Mouse (Mus musculus) hindbrain, embryonic 15.5 days (tissue): ENCODE results near the gene Tent5b. TPM values are rescaled to one million over a fixed set of nuclear protein-coding genes. Genes with fewer than 3 reads are reported as not detected.
"Not testable (repeated sequence)": the region's sequence is repeated elsewhere in the genome, so short reads cannot be mapped to it uniquely, and the experiment has no call there.

Experiments used
- ATAC-seq: fragments of 200-750 bp; cut with Nextera tagmentation; 2 replicates; pipeline ENCODE4 v1.8.0; 2017; ENCODE audit warnings: low read depth, moderate number of reproducible peaks, moderate TSS enrichment; ENCODE audit not compliant: low FRiP score
- H3K27ac ChIP-seq: fragments of 300-500 bp; sonication (generic); replicated peaks from 2 replicates; pipeline ENCODE4 v1.5.1; 2015; ENCODE audit warnings: mild to moderate bottlenecking, inconsistent platforms
- H3K27me3 ChIP-seq: fragments of 300-500 bp; sonication (generic); 2 replicates; pipeline ENCODE4 v1.6.1; 2015; ENCODE audit warnings: control low read depth, inconsistent platforms
- H3K36me3 ChIP-seq: fragments of 300-500 bp; sonication (generic); 2 replicates; pipeline ENCODE4 v1.6.1; 2015; ENCODE audit warnings: control low read depth, inconsistent platforms
- H3K4me1 ChIP-seq: fragments of 300-500 bp; sonication (generic); replicated peaks from 2 replicates; pipeline ENCODE4 v1.6.1; 2015; ENCODE audit warnings: control low read depth, inconsistent platforms
- H3K4me2 ChIP-seq: fragments of 300-500 bp; sonication (generic); 2 replicates; pipeline ENCODE4 v1.6.1; 2015; ENCODE audit warnings: moderate library complexity, mild to moderate bottlenecking, inconsistent platforms
- H3K4me3 ChIP-seq: fragments of 300-500 bp; sonication (generic); 2 replicates; pipeline ENCODE4 v1.5.1; 2015; ENCODE audit warnings: mild to moderate bottlenecking, inconsistent platforms
- H3K9ac ChIP-seq: fragments of 300-500 bp; sonication (generic); 2 replicates; pipeline ENCODE4 v1.6.1; 2015; ENCODE audit warnings: inconsistent platforms
- H3K9me3 ChIP-seq: fragments of 300-500 bp; sonication (generic); 2 replicates; pipeline ENCODE4 v1.6.1; 2016; ENCODE audit warnings: control low read depth, inconsistent platforms
- WGBS: fragments of 180-500 bp; shearing (Covaris S2); methylation state at CpG from one replicate; pipeline ENCODE4 v1.1.7; 2015; 5-methylcytosine and 5-hydroxymethylcytosine counted together
- polyA plus RNA-seq: library from polyadenylated mRNA; unstranded; fragments of >200 nt; fragmentation: Nextera tagmentation; extraction: Ambion mirVana; gene quantifications from 2 replicates; pipeline ENCODE4 v1.2.1, GENCODE M21; 2015

Tent5b gene
- polyA plus RNA-seq, 1 experiment from 2014 or later = 0.49 TPM

DNA sequence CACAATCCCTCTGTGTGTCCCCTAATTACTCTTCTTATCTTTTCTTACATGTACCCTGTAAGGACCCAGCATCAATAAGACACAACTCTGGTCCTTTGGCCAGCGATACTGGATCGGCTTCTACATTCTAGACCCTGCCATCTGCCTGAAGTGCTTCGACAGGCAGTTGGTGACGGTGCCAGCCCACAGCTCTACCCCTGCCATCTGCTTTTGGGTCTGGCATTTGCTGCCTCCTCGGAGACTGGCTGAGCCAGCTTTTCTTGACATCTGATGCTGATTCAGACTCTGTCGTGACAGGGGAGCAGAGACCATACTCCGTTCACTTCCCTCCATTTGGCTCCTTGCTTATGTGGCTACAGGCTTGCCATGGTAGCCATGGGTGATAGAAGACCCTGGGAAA is 29.1 kb downstream of the Tent5b start:
- Histone ChIP-seq H3K27me3 (no peaks in the 10 kb centered on the region), H3K4me2 (no peak overlapping the region), H3K27ac (no peak overlapping the region), H3K9me3 (no peaks in the 10 kb centered on the region), H3K4me3 (no peak overlapping the region), H3K4me1 (no peaks in the 10 kb centered on the region), H3K36me3 (no peaks in the 10 kb centered on the region), H3K9ac (no peak overlapping the region)
- peak; percentile 42; the same call in 1 of the 2 replicates for ATAC-seq
- 68% methylated on average over 7 of the region's 7 CpGs for WGBS

- 76% methylated on average over 5 of the region's 5 CpGs for WGBS
- ATAC-seq = no peak
- H3K4me3 ChIP-seq = no peak overlapping the region
- no peak overlapping the region for H3K27ac ChIP-seq
- no peaks in the 10 kb centered on the region for H3K9me3 ChIP-seq
- H3K27me3 ChIP-seq = no peaks in the 10 kb centered on the region
- H3K36me3 ChIP-seq = no peaks in the 10 kb centered on the region
- no peak overlapping the region for H3K9ac ChIP-seq
- no peak overlapping the region for H3K4me2 ChIP-seq
- H3K4me1 ChIP-seq = no peaks in the 10 kb centered on the region
Measured at GRCm38 (mm10) chr4:133511050-133511449, 31.1 kb downstream of the Tent5b start.

DNA sequence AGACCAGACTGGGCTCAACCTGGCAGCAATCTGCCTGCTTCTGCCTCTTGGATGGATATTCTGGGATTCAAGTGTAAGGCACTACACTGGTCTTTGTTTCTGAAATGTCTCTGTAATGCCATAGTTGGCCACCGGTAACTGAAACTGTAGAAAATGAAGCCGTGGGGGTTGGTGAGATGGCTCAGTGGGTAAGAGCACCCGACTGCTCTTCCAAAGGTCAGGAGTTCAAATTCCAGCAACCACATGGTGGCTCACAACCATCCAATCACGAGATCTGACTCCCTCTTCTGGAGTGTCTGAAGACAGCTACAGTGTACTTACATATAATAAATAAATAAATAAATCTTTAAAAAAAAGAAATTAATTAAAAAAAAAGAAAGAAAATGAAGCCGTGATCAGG is 32.6 kb downstream of the Tent5b start:
- H3K36me3 ChIP-seq, H3K27me3 ChIP-seq, H3K9me3 ChIP-seq, H3K4me3 ChIP-seq, H3K4me1 ChIP-seq, H3K27ac ChIP-seq, ATAC-seq, H3K4me2 ChIP-seq, H3K9ac ChIP-seq: not testable (repeated sequence)
- 41% methylated on average over 5 of the region's 5 CpGs for WGBS

- Histone ChIP-seq H3K9me3 (no peaks in the 10 kb centered on the region), H3K4me3 (no peak overlapping the region), H3K27me3 (peaks cover 11% of the 10 kb centered on the region), H3K9ac (no peak overlapping the region), H3K27ac (no peak overlapping the region), H3K4me1 (no peaks in the 10 kb centered on the region), H3K36me3 (no peaks in the 10 kb centered on the region), H3K4me2 (no peak overlapping the region)
- peak; percentile 66; the same call in 1 of the 2 replicates for ATAC-seq
- WGBS = 11% methylated on average over 8 of the region's 8 CpGs
Measured at GRCm38 (mm10) chr4:133512972-133513371, 33.0 kb downstream of the Tent5b start.

DNA sequence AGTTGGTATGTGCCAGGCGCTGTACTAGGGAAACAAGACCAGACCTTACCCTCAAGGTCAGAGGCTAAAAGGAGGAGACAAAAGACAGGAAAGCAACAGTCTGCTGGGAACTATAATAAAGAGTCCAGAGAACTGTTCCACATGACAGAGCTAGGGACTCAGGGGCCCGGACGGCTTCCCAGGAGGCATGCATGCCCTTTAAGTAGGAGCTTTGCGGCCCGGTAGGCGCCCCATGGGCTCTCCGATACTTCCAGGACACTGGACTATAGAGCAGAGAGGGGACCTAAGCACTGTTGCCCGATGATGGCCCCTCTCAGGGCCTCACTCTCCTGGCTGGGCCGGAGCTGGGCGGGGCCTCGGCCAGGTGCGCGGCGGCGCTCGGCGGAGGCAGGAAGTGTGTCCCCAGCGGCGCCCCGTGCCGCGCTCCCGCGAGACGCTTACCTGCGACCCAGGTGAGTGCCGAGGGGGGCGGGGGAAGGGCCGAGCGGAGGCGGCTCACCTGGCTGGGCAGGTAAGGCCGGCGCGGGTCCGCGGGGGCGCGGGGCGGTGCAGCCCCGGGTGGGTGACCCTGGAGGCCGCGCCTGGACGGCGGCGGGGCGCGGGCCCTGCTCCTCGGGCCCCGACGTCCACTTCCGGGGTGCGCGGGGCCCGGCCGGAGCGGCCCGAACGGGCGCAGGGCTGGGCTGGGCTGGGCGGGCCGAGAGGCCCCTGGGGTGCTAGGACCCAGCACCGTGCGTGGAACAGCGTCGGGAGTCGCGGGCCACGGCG is 38.9 kb downstream of the Tent5b start, which contains the start of gene Kdf1:
Gene Kdf1 (plus strand): TSS at position 363 of the 768 bp plus-strand sequence.
- Histone ChIP-seq H3K4me2 (peak within 1 kb of the TSS; percentile 39), H3K9me3 (no peaks in the 10 kb centered on the region), H3K9ac (no peak within 1 kb of the TSS), H3K27ac (no peak within 1 kb of the TSS), H3K36me3 (no peaks in the 10 kb centered on the region), H3K4me3 (peak within 1 kb of the TSS; percentile 27), H3K27me3 (peaks cover 44% of the 10 kb centered on the region), H3K4me1 (peaks cover 8% of the 10 kb centered on the region)
- WGBS = 6% methylated on average over 47 of the region's 69 CpGs
- ATAC-seq = no peak

DNA sequence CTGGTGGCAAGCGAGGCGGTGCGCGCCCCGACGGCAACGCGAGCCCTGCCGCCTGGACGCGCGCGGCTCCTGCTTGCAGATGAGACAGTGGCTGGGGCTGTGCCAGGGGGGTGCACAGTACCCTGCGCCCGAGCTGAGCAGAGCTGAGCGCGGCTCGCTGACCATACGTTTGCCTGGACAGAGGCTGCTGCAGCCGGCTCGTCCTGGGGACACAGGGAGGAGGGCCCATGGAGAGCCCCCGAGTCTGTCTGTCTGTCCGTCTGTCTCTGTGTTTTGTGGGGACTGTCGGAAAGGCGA is 39.4 kb downstream of the Tent5b start:
- peak overlapping the region; percentile 27 for H3K4me3 ChIP-seq
- H3K4me1 ChIP-seq = peaks cover 8% of the 10 kb centered on the region
- H3K9ac ChIP-seq = no peak overlapping the region
- no peak for ATAC-seq
- H3K27me3 ChIP-seq = peaks cover 44% of the 10 kb centered on the region
- no peaks in the 10 kb centered on the region for H3K9me3 ChIP-seq
- H3K27ac ChIP-seq = no peak overlapping the region
- no peaks in the 10 kb centered on the region for H3K36me3 ChIP-seq
- H3K4me2 ChIP-seq = peak overlapping the region; percentile 39
- WGBS = 5% methylated on average over 25 of the region's 25 CpGs

DNA sequence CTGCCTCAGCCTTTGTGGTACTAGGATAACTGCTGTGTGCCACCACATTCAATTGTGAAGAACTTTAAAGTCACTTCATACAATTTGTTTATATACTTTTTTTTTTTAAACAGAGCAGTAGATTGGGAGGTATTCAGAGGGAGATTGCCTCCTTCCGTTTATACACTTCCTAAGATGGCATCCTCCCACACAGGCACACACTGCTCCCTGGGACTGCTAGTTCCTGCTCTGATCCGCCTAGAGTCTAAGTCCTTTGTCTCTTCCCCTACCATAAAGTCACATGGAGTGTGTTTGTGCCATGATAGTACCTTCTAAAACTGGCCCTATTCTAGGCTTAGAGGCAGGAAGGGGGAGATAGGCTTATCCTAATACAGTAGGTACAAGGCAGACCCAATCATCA is 41.6 kb downstream of the Tent5b start:
- Histone ChIP-seq H3K36me3 (no peaks in the 10 kb centered on the region), H3K4me1 (peaks cover 8% of the 10 kb centered on the region), H3K9me3 (no peaks in the 10 kb centered on the region), H3K27me3 (peaks cover 44% of the 10 kb centered on the region), H3K4me3 (no peak overlapping the region), H3K27ac (no peak overlapping the region), H3K4me2 (no peak overlapping the region), H3K9ac (no peak overlapping the region)
- no peak for ATAC-seq
- WGBS = 73% methylated on average over 2 of the region's 2 CpGs

- Histone ChIP-seq H3K27ac (no peak overlapping the region), H3K4me3 (no peak overlapping the region), H3K4me2 (no peak overlapping the region), H3K4me1 (no peaks in the 10 kb centered on the region), H3K9me3 (no peaks in the 10 kb centered on the region), H3K27me3 (no peaks in the 10 kb centered on the region), H3K9ac (no peak overlapping the region), H3K36me3 (peaks cover 32% of the 10 kb centered on the region)
- 69% methylated on average over 16 of the region's 16 CpGs for WGBS
- ATAC-seq = no peak
Measured at GRCm38 (mm10) chr4:133527788-133528187, 47.9 kb downstream of the Tent5b start.

DNA sequence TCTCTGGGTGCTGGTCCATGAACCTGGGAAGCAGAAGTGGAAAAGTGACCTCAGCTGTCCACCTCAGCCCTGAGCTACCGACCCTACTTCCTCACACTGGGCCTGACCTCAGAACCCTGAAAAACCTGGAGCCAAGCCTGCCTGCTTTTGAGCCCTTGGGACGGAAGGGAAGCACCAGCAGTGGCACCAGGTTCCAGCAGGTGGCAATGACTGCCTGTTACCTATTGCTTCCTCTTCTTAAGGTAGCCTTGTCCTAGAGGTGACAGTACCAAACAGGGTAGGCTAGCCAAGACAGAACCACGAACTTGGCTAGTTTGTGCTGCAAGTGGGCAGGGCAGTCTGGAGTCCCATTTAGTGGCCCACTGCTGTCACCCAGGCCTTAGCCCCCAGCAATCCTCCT is 52.8 kb downstream of the Tent5b start:
- Histone ChIP-seq H3K27me3 (no peaks in the 10 kb centered on the region), H3K4me2 (no peak overlapping the region), H3K27ac (no peak overlapping the region), H3K9me3 (no peaks in the 10 kb centered on the region), H3K4me1 (no peaks in the 10 kb centered on the region), H3K9ac (no peak overlapping the region), H3K4me3 (no peak overlapping the region), H3K36me3 (peaks cover 63% of the 10 kb centered on the region)
- 93% methylated on average over 3 of the region's 3 CpGs for WGBS
- no peak for ATAC-seq

- no peaks in the 10 kb centered on the region for H3K9me3 ChIP-seq
- H3K27me3 ChIP-seq = no peaks in the 10 kb centered on the region
- no peak overlapping the region for H3K4me2 ChIP-seq
- H3K4me1 ChIP-seq = no peaks in the 10 kb centered on the region
- H3K4me3 ChIP-seq = no peak overlapping the region
- no peak overlapping the region for H3K9ac ChIP-seq
- no peak for ATAC-seq
- peaks cover 63% of the 10 kb centered on the region for H3K36me3 ChIP-seq
- WGBS = 88% methylated on average over 3 of the region's 3 CpGs
- no peak overlapping the region for H3K27ac ChIP-seq
Measured at GRCm38 (mm10) chr4:133536081-133536480, 56.1 kb downstream of the Tent5b start.

- Histone ChIP-seq H3K4me2 (no peak overlapping the region), H3K27ac (no peak overlapping the region), H3K27me3 (no peaks in the 10 kb centered on the region), H3K4me1 (no peaks in the 10 kb centered on the region), H3K36me3 (peaks cover 58% of the 10 kb centered on the region), H3K9ac (no peak overlapping the region), H3K9me3 (no peaks in the 10 kb centered on the region), H3K4me3 (no peak overlapping the region)
- no peak for ATAC-seq
- 90% methylated on average over 5 of the region's 5 CpGs for WGBS
Measured at GRCm38 (mm10) chr4:133536652-133537051, 56.7 kb downstream of the Tent5b start.
